Mouse (Mus musculus): ENCODE data around the gene P2rx5.

- TF ChIP-seq CTCF (IDR thresholded peaks at IDR 0.05; ENCODE audit: low read depth, low read length) (peak; percentile 14), POLR2A (IDR thresholded peaks at IDR 0.05; ENCODE audit: insufficient read depth, low read length) (no peak)
Measured at GRCm38 (mm10) chr11:73219671-73220070, 59.5 kb downstream of the P2rx5 start.
